Mouse (Mus musculus): ENCODE results near the gene Xlr5a. TPM values are rescaled to one million over a fixed set of nuclear protein-coding genes. Genes with fewer than 3 reads are reported as not detected.
"Not testable (repeated sequence)": the region's sequence is repeated elsewhere in the genome, so short reads cannot be mapped to it uniquely, and the experiment has no call there.

The Xlr5a gene
- polyA plus RNA-seq (2016; fragmentation: Nextera tagmentation; extraction: Ambion mirVana), result not detected in 2 replicates

DNA sequence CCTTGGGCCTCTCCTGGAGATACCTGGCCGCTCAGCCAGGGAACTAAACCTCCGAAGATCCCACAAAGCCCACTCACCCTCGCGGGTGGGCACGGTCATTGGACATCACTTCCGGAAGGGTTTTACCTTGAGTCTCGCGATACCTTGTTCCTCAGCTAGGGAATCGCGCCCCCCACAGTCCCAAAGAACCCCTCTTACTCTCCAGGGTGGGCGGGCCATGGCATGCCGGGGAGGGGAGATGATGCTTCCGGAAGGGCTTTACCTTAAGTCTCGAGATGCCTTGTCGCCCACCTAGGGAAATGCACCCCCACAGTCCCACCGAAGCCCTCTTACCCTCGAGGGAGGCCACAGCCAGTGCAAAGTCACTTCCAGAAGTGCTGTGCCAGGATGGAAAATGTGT is at the start of gene Xlr5a, which contains the start of gene Xlr5c:
Xlr5a (minus strand) TSS at position 101 of the 400 bp plus-strand sequence.
Xlr5c (minus strand) TSS at position 101 of the 400 bp plus-strand sequence.
- 88% methylated on average over 13 of the region's 17 CpGs for WGBS
- DNase-seq (ENCODE audit: low spot score); H3K9me3 ChIP-seq; H3K36me3 ChIP-seq; H3K27me3 ChIP-seq (ENCODE audit: insufficient read depth, poor library complexity, severe bottlenecking); H3K4me1 ChIP-seq; H3K4me3 ChIP-seq; H3K27ac ChIP-seq: not testable (repeated sequence)

- Histone ChIP-seq H3K36me3 (no peaks in the 10 kb centered on the region), H3K4me1 (no peaks in the 10 kb centered on the region; the same call in 1 of the 2 replicates), H3K27me3 (ENCODE audit: insufficient read depth, poor library complexity, severe bottlenecking) (no peaks in the 10 kb centered on the region; the same call in 1 of the 2 replicates), H3K4me3 (peak within 1 kb of the TSS; percentile 69), H3K9me3 (no peaks in the 10 kb centered on the region), H3K27ac (peak within 1 kb of the TSS; percentile 87)
- DNase-seq (ENCODE audit: low spot score), result peak; percentile 90
- 14% methylated on average over 37 of the region's 37 CpGs for WGBS
These were observed 49.7 kb upstream of the Xlr5a start, which contains the start of gene Zfp275 for GRCm38 (mm10) chrX:73342483-73342895. Zfp275 (plus strand) TSS chrX:73342621.

GRCm38 (mm10) chrX:73342068-73342467 is 49.3 kb upstream of the Xlr5a start:
- Histone ChIP-seq H3K36me3 (no peaks in the 10 kb centered on the region), H3K4me1 (no peaks in the 10 kb centered on the region; the same call in 1 of the 2 replicates), H3K9me3 (no peaks in the 10 kb centered on the region), H3K4me3 (peak overlapping the region; percentile 69), H3K27me3 (ENCODE audit: insufficient read depth, poor library complexity, severe bottlenecking) (peaks cover 4% of the 10 kb centered on the region; the same call in 1 of the 2 replicates), H3K27ac (no peak overlapping the region)
- DNase-seq (ENCODE audit: low spot score), result no peak
- WGBS, result 34% methylated on average over 3 of the region's 3 CpGs

DNA sequence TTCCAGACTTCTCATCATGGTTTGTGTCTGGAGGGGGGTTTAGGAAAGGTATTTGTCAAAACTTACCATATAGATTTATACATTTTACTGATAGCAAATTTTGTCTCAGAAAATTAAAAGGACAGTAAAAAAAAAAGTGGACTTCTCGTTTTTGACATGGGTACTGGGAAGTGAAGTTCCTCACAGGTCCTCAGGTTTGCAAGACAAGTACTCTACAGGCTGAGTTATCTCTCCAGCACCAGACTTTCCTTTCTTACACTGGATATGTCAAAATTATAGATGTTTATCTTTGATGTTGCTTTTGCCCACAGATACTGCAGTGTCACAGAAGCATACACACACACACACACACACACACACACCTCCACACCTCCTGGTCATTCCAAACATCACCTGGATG is 48.7 kb upstream of the Xlr5a start:
- H3K27me3 ChIP-seq (ENCODE audit: insufficient read depth, poor library complexity, severe bottlenecking), result peaks cover 10% of the 10 kb centered on the region; the same call in 1 of the 2 replicates
- H3K9me3 ChIP-seq, result no peaks in the 10 kb centered on the region
- WGBS, result 52% methylated on average over 1 of the region's 1 CpGs
- no peak overlapping the region for H3K27ac ChIP-seq
- no peak overlapping the region for H3K4me3 ChIP-seq
- no peak for DNase-seq (ENCODE audit: low spot score)
- no peaks in the 10 kb centered on the region; the same call in 1 of the 2 replicates for H3K4me1 ChIP-seq
- H3K36me3 ChIP-seq, result no peaks in the 10 kb centered on the region

DNA sequence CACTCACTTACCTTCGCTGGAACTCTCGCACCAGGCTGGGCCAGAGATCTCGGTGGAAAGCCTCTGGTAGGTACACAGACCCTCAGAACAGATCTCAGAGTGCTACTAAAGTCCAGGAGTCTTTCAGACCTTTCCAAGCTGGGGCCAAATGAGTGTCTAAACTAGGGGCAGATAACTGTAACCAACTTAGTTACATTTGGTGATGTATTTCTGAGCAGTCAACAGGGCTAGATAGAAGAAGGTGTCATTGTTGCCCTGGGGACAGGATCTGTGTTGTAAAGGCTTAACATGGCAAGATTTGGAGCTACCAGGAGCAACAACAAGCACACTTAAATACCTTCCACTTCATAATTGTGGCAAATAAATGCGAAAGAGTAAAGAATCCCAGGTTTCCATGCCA is 44.0 kb upstream of the Xlr5a start, which contains the start of gene Gm45015:
Gm45015 (minus strand) TSS at position 101 of the 400 bp plus-strand sequence.
- H3K36me3 ChIP-seq, result no peaks in the 10 kb centered on the region
- no peaks in the 10 kb centered on the region for H3K4me1 ChIP-seq
- H3K9me3 ChIP-seq, result no peaks in the 10 kb centered on the region
- H3K27me3 ChIP-seq (ENCODE audit: insufficient read depth, poor library complexity, severe bottlenecking), result peaks cover 33% of the 10 kb centered on the region; the same call in 1 of the 2 replicates
- 78% methylated on average over 4 of the region's 4 CpGs for WGBS
- H3K27ac ChIP-seq, result no peak within 1 kb of the TSS
- H3K4me3 ChIP-seq, result no peak within 1 kb of the TSS
- DNase-seq (ENCODE audit: low spot score), result no peak

GRCm38 (mm10) chrX:73333548-73333947 is 40.8 kb upstream of the Xlr5a start:
- Histone ChIP-seq H3K27me3 (ENCODE audit: insufficient read depth, poor library complexity, severe bottlenecking) (peaks cover 33% of the 10 kb centered on the region; the same call in 1 of the 2 replicates), H3K36me3 (no peaks in the 10 kb centered on the region), H3K9me3 (no peaks in the 10 kb centered on the region), H3K4me1 (no peaks in the 10 kb centered on the region), H3K4me3 (no peak overlapping the region), H3K27ac (no peak overlapping the region)
- DNase-seq (ENCODE audit: low spot score), result no peak

DNA sequence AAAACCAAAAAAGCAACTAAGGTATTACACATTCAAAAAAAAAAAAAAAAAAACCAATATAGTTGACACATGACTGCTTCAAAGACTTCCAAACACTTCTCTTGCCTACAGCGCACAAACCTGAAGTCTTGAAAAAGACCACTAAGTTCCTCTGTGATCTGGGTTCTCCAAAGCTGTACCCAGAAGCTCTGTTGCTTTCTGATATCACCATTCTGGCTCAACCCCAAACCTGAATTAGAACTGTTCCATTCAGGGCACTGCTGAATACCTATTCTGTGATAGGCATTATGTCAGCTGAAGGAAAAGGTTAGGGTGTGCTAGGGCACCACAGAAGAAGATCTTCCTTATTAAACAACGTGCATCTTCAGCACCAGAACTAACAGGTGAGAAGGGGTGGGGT is 34.4 kb upstream of the Xlr5a start:
- Histone ChIP-seq H3K9me3 (no peaks in the 10 kb centered on the region), H3K27ac (no peak overlapping the region), H3K4me3 (no peak overlapping the region), H3K4me1 (no peaks in the 10 kb centered on the region), H3K36me3 (no peaks in the 10 kb centered on the region), H3K27me3 (ENCODE audit: insufficient read depth, poor library complexity, severe bottlenecking) (no peaks in the 10 kb centered on the region)
- DNase-seq (ENCODE audit: low spot score), result no peak
- WGBS, result 77% methylated on average over 2 of the region's 2 CpGs

GRCm38 (mm10) chrX:73321029-73321428 is 28.3 kb upstream of the Xlr5a start:
- Histone ChIP-seq H3K9me3 (no peaks in the 10 kb centered on the region), H3K27me3 (ENCODE audit: insufficient read depth, poor library complexity, severe bottlenecking) (no peaks in the 10 kb centered on the region), H3K36me3 (no peaks in the 10 kb centered on the region), H3K4me1 (no peaks in the 10 kb centered on the region), H3K4me3 (no peak overlapping the region), H3K27ac (no peak overlapping the region)
- DNase-seq (ENCODE audit: low spot score), result no peak
- 65% methylated on average over 3 of the region's 3 CpGs for WGBS

DNA sequence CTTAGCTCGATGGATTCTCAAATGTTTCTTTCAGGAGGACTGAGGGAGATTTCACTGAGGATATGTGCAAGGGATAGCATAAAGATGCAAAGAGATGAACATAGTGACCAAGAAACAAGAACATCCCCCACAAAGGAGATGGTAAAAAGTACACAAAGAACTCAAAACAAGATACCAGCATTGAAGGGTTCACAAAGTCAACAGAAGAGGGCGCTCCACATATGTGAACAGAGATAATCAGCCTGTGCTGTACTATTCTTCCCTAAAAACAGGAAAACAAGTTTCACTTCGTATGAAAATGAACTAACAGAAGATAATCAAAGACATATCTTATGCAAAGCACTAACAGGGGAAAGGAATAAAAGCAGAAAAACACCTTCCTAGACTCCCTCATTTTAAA is 19.7 kb upstream of the Xlr5a start:
- Histone ChIP-seq H3K27ac (no peak overlapping the region), H3K36me3 (no peaks in the 10 kb centered on the region), H3K4me3 (no peak overlapping the region), H3K27me3 (ENCODE audit: insufficient read depth, poor library complexity, severe bottlenecking) (peaks cover 4% of the 10 kb centered on the region; the same call in 1 of the 2 replicates), H3K9me3 (no peaks in the 10 kb centered on the region), H3K4me1 (no peaks in the 10 kb centered on the region)
- DNase-seq (ENCODE audit: low spot score), result no peak
- WGBS, result 29% methylated on average over 3 of the region's 3 CpGs

- not testable (repeated sequence) for H3K9me3 ChIP-seq; H3K36me3 ChIP-seq; DNase-seq (ENCODE audit: low spot score); H3K4me3 ChIP-seq; H3K27me3 ChIP-seq (ENCODE audit: insufficient read depth, poor library complexity, severe bottlenecking); H3K27ac ChIP-seq; H3K4me1 ChIP-seq
- 76% methylated on average over 10 of the region's 10 CpGs for WGBS
These were observed 3.0 kb upstream of the Xlr5a start for GRCm38 (mm10) chrX:73295745-73296144.

DNA sequence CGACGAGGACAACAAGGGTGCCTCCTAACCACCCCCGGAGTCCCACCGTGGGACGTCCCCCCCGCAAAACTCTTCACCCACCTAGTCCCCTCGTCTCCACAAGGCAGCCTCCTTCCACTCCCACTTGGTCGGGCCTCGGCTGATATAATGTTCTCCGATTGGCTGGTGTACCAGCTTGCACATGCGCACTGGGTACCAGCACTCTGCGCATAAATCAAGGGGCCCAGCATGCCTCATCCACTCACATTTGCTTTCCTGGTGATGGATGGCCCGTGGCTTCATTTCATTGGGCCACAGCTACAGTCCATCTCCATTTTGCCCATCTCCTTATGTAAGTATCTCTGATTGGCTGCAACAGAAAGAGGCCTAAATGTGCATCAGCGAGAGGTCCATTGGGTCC is 27.5 kb downstream of the Xlr5a start, which contains the start of gene Xlr3c:
Xlr3c (minus strand) TSS at position 121 of the 400 bp plus-strand sequence.
- H3K4me3 ChIP-seq; H3K4me1 ChIP-seq; DNase-seq (ENCODE audit: low spot score); H3K36me3 ChIP-seq; H3K27me3 ChIP-seq (ENCODE audit: insufficient read depth, poor library complexity, severe bottlenecking); H3K9me3 ChIP-seq; H3K27ac ChIP-seq: not testable (repeated sequence)
- WGBS, result 84% methylated on average over 14 of the region's 14 CpGs

- H3K36me3 ChIP-seq; H3K4me1 ChIP-seq; H3K4me3 ChIP-seq; H3K9me3 ChIP-seq; H3K27ac ChIP-seq; DNase-seq (ENCODE audit: low spot score); H3K27me3 ChIP-seq (ENCODE audit: insufficient read depth, poor library complexity, severe bottlenecking): not testable (repeated sequence)
- 84% methylated on average over 1 of the region's 2 CpGs for WGBS
These were observed 30.3 kb downstream of the Xlr5a start for GRCm38 (mm10) chrX:73262428-73262827.

DNA sequence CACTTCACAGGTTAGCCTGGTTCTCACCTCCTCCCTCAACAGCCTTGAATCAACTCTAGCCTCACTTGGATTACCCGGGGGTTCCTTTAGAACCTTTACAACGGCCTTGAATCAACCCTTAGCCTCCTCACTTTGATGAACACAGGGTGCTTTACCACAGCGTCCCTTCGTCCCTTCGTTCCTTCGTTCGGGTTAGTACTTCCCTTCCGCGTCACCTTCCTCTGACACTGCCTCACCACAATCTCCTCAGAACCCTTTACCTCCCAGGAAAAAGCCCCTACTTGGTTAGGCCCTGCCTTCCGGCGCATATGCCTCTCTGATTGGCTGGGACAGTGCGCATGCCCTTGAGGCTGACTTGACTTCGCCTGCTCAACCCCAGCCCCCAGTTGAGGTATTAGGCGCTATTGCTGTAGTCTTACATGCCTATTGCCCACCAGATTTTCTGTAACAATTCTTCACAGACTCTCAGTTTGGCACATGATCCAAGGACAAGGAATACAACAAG is 49.9 kb downstream of the Xlr5a start, which contains the start of gene Xlr4c:
Xlr4c (minus strand) TSS at position 310 of the 505 bp plus-strand sequence.
- H3K9me3 ChIP-seq; H3K27ac ChIP-seq; H3K4me3 ChIP-seq; H3K36me3 ChIP-seq; H3K4me1 ChIP-seq; DNase-seq (ENCODE audit: low spot score); H3K27me3 ChIP-seq (ENCODE audit: insufficient read depth, poor library complexity, severe bottlenecking): not testable (repeated sequence)
- WGBS, result 74% methylated on average over 14 of the region's 14 CpGs

All from heart, embryonic 10.5 days (tissue).